In genomic region chr7:18951397-18951796, GRCm38 (mm10) we compare ENCODE assay signal across 9 mouse cellular contexts. TPM values are rescaled to one million over a fixed set of nuclear protein-coding genes. Genes with fewer than 3 reads are reported as not detected.
A peak's percentile ranks its signal among the peaks of the same experiment; 100 is the strongest.
DNase-seq lines count a peak whose midpoint lies in the region; ATAC-seq and TF ChIP-seq lines count a peak whose summit lies in the region.
"Had no signal": no experiment of that assay in that cellular context is flagged by ENCODE, and none has a peak within 500 bp of the region (broad histone marks: within the 10 kb centered on the region; RNA-seq: fewer than 3 reads in every experiment).

No protein-coding gene starts in this region.

- H3K4me3 ChIP-seq in lung, adult 2 months (replicated peaks; ENCODE audit: extremely low read depth, low read depth, low read length): no peak overlapping the region
- H3K4me3 ChIP-seq: liver, embryonic 15.5 days had no signal

- DNase-seq in lung, adult 2 months: peak; percentile 37
- DNase-seq in lung, adult 18-20 months: no peak
- peak; percentile 67 for DNase-seq in adrenal gland, adult 2 months
- peak; percentile 27 for DNase-seq in thymus, postnatal 25 days
- no peak for DNase-seq in natural killer cell, adult 2 months (ENCODE audit: low spot score in 2 of 2)
- DNase-seq in heart, adult 11 months: no peak

- ATAC-seq in granulocyte monocyte progenitor cell, adult 5-6 weeks (replicated peaks; ENCODE audit: poor library complexity, severe bottlenecking): peak; percentile 86
- peak; percentile 76 for ATAC-seq in megakaryocyte-erythroid progenitor cell, adult 5-6 weeks (replicated peaks; ENCODE audit: low FRiP score, low TSS enrichment, poor library complexity, severe bottlenecking)

- TF ChIP-seq POLR2A in lung, adult 2 months (IDR thresholded peaks at IDR 0.05; ENCODE audit: borderline replicate concordance, extremely low read depth, low read depth, low read length): no peak

- no peak for TF ChIP-seq CTCF in lung, adult 2 months (IDR thresholded peaks at IDR 0.05; ENCODE audit: insufficient read depth, low read length)

- WGBS in lung, adult 2 months: 29% methylated on average over 15 of the region's 15 CpGs

- peaks cover 21% of the 10 kb centered on the region for H3K4me1 ChIP-seq in lung, adult 2 months (ENCODE audit: control insufficient read depth, insufficient read depth, low read length)
- H3K4me1 ChIP-seq: liver, embryonic 15.5 days had no signal

RNA-seq across cellular contexts. Expression of gene Nova2, which starts 25.7 kb away (rescaled TPM):
- polyA plus RNA-seq in lung, adult 2 months (2012; rRNA removed): 4.2 and 5.0 TPM in 2 replicates
- total RNA-seq in adrenal gland, adult 2 months (2021): 1 to 10 TPM; 3.5 to 4.6 TPM
- 1.7 and 1.9 TPM in 2 replicates for polyA plus RNA-seq in adrenal gland, adult 2 months (2012; rRNA removed)
- total RNA-seq in granulocyte monocyte progenitor cell, adult 5-6 weeks (2014; fragmentation: Nextera tagmentation): not detected in 2 replicates
- total RNA-seq in granulocyte monocyte progenitor cell, adult 5-6 weeks (2017): not detected in 2 replicates
- not detected in 2 replicates for total RNA-seq in megakaryocyte-erythroid progenitor cell, adult 5-6 weeks (2014; fragmentation: Nextera tagmentation)
- total RNA-seq in megakaryocyte-erythroid progenitor cell, adult 5-6 weeks (2017): not detected in 2 replicates

RNA-seq across cellular contexts. Expression of gene Nanos2, which starts 35.8 kb away (rescaled TPM):
- polyA plus RNA-seq in lung, adult 2 months (2012; rRNA removed): 0.07 and 0.09 TPM in 2 replicates
- not detected for total RNA-seq in adrenal gland, adult 2 months (2021)
- not detected in 2 replicates for polyA plus RNA-seq in adrenal gland, adult 2 months (2012; rRNA removed)
- total RNA-seq in granulocyte monocyte progenitor cell, adult 5-6 weeks (2014; fragmentation: Nextera tagmentation): not detected in 2 replicates
- total RNA-seq in granulocyte monocyte progenitor cell, adult 5-6 weeks (2017): not detected in 2 replicates
- not detected in 2 replicates for total RNA-seq in megakaryocyte-erythroid progenitor cell, adult 5-6 weeks (2014; fragmentation: Nextera tagmentation)
- not detected in 2 replicates for total RNA-seq in megakaryocyte-erythroid progenitor cell, adult 5-6 weeks (2017)
- polyA plus RNA-seq: liver, embryonic 15.5 days had no signal

RNA-seq across cellular contexts. Expression of gene Mypop, which starts 39.6 kb away (rescaled TPM):
- 7.2 and 10.2 TPM in 2 replicates for polyA plus RNA-seq in lung, adult 2 months (2012; rRNA removed)
- 10 to 100 TPM in 1 of 2 experiments, 1 to 10 TPM in 1; 8.9 to 16.8 TPM for total RNA-seq in adrenal gland, adult 2 months (2021)
- polyA plus RNA-seq in adrenal gland, adult 2 months (2012; rRNA removed): 36.5 and 39.8 TPM in 2 replicates
- not detected in 2 replicates for total RNA-seq in granulocyte monocyte progenitor cell, adult 5-6 weeks (2014; fragmentation: Nextera tagmentation)
- total RNA-seq in granulocyte monocyte progenitor cell, adult 5-6 weeks (2017): 0.82 TPM in 1 of 2 replicates, not detected in the other
- total RNA-seq in megakaryocyte-erythroid progenitor cell, adult 5-6 weeks (2014; fragmentation: Nextera tagmentation): not detected in 2 replicates
- 0.23 and 2.0 TPM in 2 replicates for total RNA-seq in megakaryocyte-erythroid progenitor cell, adult 5-6 weeks (2017)

RNA-seq across cellular contexts. Expression of gene Ccdc61, which starts 41.2 kb away (rescaled TPM):
- 22.7 and 26.9 TPM in 2 replicates for polyA plus RNA-seq in lung, adult 2 months (2012; rRNA removed)
- 10 to 100 TPM in 1 of 2 experiments, 1 to 10 TPM in 1; 10.0 to 10.1 TPM for total RNA-seq in adrenal gland, adult 2 months (2021)
- 28.5 and 30.2 TPM in 2 replicates for polyA plus RNA-seq in adrenal gland, adult 2 months (2012; rRNA removed)
- 34.6 and 45.4 TPM in 2 replicates for total RNA-seq in granulocyte monocyte progenitor cell, adult 5-6 weeks (2014; fragmentation: Nextera tagmentation)
- total RNA-seq in granulocyte monocyte progenitor cell, adult 5-6 weeks (2017): 11.4 and 12.1 TPM in 2 replicates
- total RNA-seq in megakaryocyte-erythroid progenitor cell, adult 5-6 weeks (2014; fragmentation: Nextera tagmentation): 23.6 and 42.3 TPM in 2 replicates
- 6.8 and 13.3 TPM in 2 replicates for total RNA-seq in megakaryocyte-erythroid progenitor cell, adult 5-6 weeks (2017)

RNA-seq across cellular contexts. Expression of gene Irf2bp1, which starts 52.4 kb away (rescaled TPM):
- 34.7 and 39.9 TPM in 2 replicates for polyA plus RNA-seq in lung, adult 2 months (2012; rRNA removed)
- 10 to 100 TPM; 36.8 to 44.3 TPM for total RNA-seq in adrenal gland, adult 2 months (2021)
- polyA plus RNA-seq in adrenal gland, adult 2 months (2012; rRNA removed): 74.8 and 78.3 TPM in 2 replicates
- 14.5 and 24.3 TPM in 2 replicates for total RNA-seq in granulocyte monocyte progenitor cell, adult 5-6 weeks (2014; fragmentation: Nextera tagmentation)
- 8.4 and 17.5 TPM in 2 replicates for total RNA-seq in granulocyte monocyte progenitor cell, adult 5-6 weeks (2017)
- total RNA-seq in megakaryocyte-erythroid progenitor cell, adult 5-6 weeks (2014; fragmentation: Nextera tagmentation): 23.8 TPM in 2 replicates
- 12.3 and 12.7 TPM in 2 replicates for total RNA-seq in megakaryocyte-erythroid progenitor cell, adult 5-6 weeks (2017)

Comparison
In these comparisons a context has a peak if more than half of its experiments do, and no peak if none do; other contexts are left out.
1. DNase-seq: peak in lung, adult 2 months (single experiment), adrenal gland, adult 2 months (single experiment) and thymus, postnatal 25 days (single experiment); none in lung, adult 18-20 months (0 of 2), natural killer cell, adult 2 months (0 of 2) and heart, adult 11 months (single experiment).
2. RNA of gene Nova2, which starts 25.7 kb away (total RNA-seq): 3.5 to 4.6 TPM in adrenal gland, adult 2 months; not detected in granulocyte monocyte progenitor cell, adult 5-6 weeks and not detected in megakaryocyte-erythroid progenitor cell, adult 5-6 weeks; every median in the first group is over 4 times any median in the second.